Mouse (Mus musculus) liver, embryonic 14.5 days (tissue): ENCODE data around the gene Myf6. TPM values are rescaled to one million over a fixed set of nuclear protein-coding genes. Genes with fewer than 3 reads are reported as not detected.

ENCODE experiments used
- ATAC-seq: fragments of 200-750 bp; cut with Nextera tagmentation; 2 replicates; pipeline ENCODE4 v1.8.0; 2017; ENCODE audit warnings: moderate number of reproducible peaks, mild to moderate bottlenecking, moderate library complexity; ENCODE audit not compliant: insufficient read depth
- DNase-seq, 3 experiments: peaks; one replicate each; pipeline ENCODE4 v3.0.0-alpha.2; 2012 to 2013; ENCODE audit warnings: low read depth in 3 of 3, low spot score in 3 of 3
- H3K27ac ChIP-seq: fragments of 300-500 bp; sonication (generic); 2 replicates; pipeline ENCODE4 v1.5.1; 2014; ENCODE audit warnings: moderate library complexity, mild to moderate bottlenecking, control low read depth, inconsistent platforms
- H3K27me3 ChIP-seq: fragments of 300-500 bp; sonication (generic); 2 replicates; pipeline ENCODE4 v1.6.1; 2014; ENCODE audit warnings: mild to moderate bottlenecking, low read length, moderate library complexity; ENCODE audit not compliant: control insufficient read depth, insufficient read depth
- H3K36me3 ChIP-seq: fragments of 300-500 bp; sonication (generic); replicated peaks from 2 replicates; pipeline ENCODE4 v1.6.1; 2014; ENCODE audit warnings: low read depth; ENCODE audit not compliant: control insufficient read depth, insufficient read depth
- H3K4me1 ChIP-seq, 2 experiments: fragments of 200-500 bp in 1 of 2; fragments of 300-500 bp in 1 of 2; sonication (generic) in 1 of 2; replicated peaks; 2 replicates each; pipeline ENCODE4 v1.6.1; 2012 to 2014; ENCODE audit warnings: antibody characterized with exemption in 1 of 2, inconsistent platforms in 1 of 2, low read length in 1 of 2; ENCODE audit not compliant: control insufficient read depth in 2 of 2, insufficient read depth in 2 of 2
- H3K4me2 ChIP-seq: fragments of 300-500 bp; sonication (generic); 2 replicates; pipeline ENCODE4 v1.6.1; 2014; ENCODE audit warnings: low read depth, mild to moderate bottlenecking, control low read depth, moderate library complexity
- H3K4me3 ChIP-seq, 2 experiments: fragments of 200-500 bp in 1 of 2; fragments of 300-500 bp in 1 of 2; sonication (generic) in 1 of 2; 2 replicates each; pipeline ENCODE4 v1.5.1; 2012 to 2014; ENCODE audit warnings: low read depth in 2 of 2, low read length in 2 of 2, mild to moderate bottlenecking in 2 of 2, control low read depth in 1 of 2, inconsistent platforms in 1 of 2, moderate library complexity in 1 of 2; ENCODE audit not compliant: insufficient read depth in 1 of 2
- H3K9ac ChIP-seq: fragments of 300-500 bp; sonication (generic); replicated peaks from 2 replicates; pipeline ENCODE4 v1.6.1; 2014; ENCODE audit warnings: mild to moderate bottlenecking, control low read depth, moderate library complexity
- H3K9me3 ChIP-seq: fragments of 300-500 bp; sonication (generic); 2 replicates; pipeline ENCODE4 v1.6.1; 2016; ENCODE audit warnings: low read length, mixed read lengths; ENCODE audit not compliant: control insufficient read depth
- CTCF ChIP-seq: IDR thresholded peaks from 2 replicates; pipeline ENCODE4 v1.5.1; 2016; ENCODE audit warnings: antibody characterized with exemption, low read depth, control low read depth
- EP300 ChIP-seq: IDR thresholded peaks from 2 replicates; pipeline ENCODE4 v1.6.1; 2016; ENCODE audit warnings: antibody characterized with exemption, low read depth
- WGBS: fragments of 180-500 bp; shearing (Covaris S2); extraction: QIAGEN DNeasy Blood & Tissue Kit; methylation state at CpG from one replicate; pipeline ENCODE4 v1.1.7; 2014; ENCODE audit not compliant: insufficient replicate concordance; 5-methylcytosine and 5-hydroxymethylcytosine counted together
- polyA plus RNA-seq, 2 experiments: library from polyadenylated mRNA; depleted of rRNA in 1 of 2; stranded (reverse) in 1 of 2; unstranded in 1 of 2; fragments of >200 nt; fragmentation: Nextera tagmentation in 1 of 2; extraction: Ambion mirVana in 1 of 2; gene quantifications; 2 replicates each; pipeline versions ENCODE4 v1.2.1 to v1.2.3; 2012 to 2014

Gene Myf6
- polyA plus RNA-seq, 2 experiments = not detected

DNA sequence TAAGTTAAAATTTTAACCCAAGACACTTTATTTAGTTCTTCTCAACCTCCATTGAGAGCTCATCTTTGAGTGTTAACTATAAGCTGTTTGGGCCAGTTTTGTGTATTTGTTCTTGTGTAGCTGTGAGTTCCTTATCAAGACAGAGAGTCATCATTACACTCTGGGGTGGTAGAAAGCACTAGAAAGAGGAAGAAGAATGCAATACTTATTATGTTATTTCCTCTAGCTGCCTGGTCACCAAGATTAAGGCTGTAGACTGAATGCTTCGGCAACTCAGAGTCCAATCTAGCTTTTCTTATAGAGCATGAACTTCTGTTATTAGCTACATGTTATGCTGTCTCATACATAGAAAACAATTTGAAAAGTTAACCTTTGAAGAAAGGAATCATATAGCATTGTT, 1.9 kb upstream of the Myf6 start:
- DNase-seq (no peak), ATAC-seq (no peak)
- Histone ChIP-seq H3K27ac (no peak overlapping the region), H3K36me3 (no peaks in the 10 kb centered on the region), H3K9ac (no peak overlapping the region), H3K4me1 (no peaks in the 10 kb centered on the region), H3K27me3 (no peaks in the 10 kb centered on the region), H3K4me3 (no peak overlapping the region), H3K9me3 (no peaks in the 10 kb centered on the region), H3K4me2 (no peak overlapping the region)
- TF ChIP-seq CTCF (no peak), EP300 (no peak)
- 42% methylated on average over 1 of the region's 1 CpGs for WGBS

GRCm38 (mm10) chr10:107493580-107494474, 710 bp downstream of the Myf6 start:
- H3K9me3 ChIP-seq = no peaks in the 10 kb centered on the region
- ATAC-seq (no peak), DNase-seq (no peak)
- no peak overlapping the region for H3K4me3 ChIP-seq
- no peaks in the 10 kb centered on the region for H3K27me3 ChIP-seq
- 36% methylated on average over 19 of the region's 20 CpGs for WGBS
- H3K4me1 ChIP-seq = no peaks in the 10 kb centered on the region
- H3K9ac ChIP-seq = no peak overlapping the region
- TF ChIP-seq EP300 = no peak
- no peak for TF ChIP-seq CTCF
- no peak overlapping the region for H3K4me2 ChIP-seq
- H3K27ac ChIP-seq = no peak overlapping the region
- no peaks in the 10 kb centered on the region for H3K36me3 ChIP-seq

DNA sequence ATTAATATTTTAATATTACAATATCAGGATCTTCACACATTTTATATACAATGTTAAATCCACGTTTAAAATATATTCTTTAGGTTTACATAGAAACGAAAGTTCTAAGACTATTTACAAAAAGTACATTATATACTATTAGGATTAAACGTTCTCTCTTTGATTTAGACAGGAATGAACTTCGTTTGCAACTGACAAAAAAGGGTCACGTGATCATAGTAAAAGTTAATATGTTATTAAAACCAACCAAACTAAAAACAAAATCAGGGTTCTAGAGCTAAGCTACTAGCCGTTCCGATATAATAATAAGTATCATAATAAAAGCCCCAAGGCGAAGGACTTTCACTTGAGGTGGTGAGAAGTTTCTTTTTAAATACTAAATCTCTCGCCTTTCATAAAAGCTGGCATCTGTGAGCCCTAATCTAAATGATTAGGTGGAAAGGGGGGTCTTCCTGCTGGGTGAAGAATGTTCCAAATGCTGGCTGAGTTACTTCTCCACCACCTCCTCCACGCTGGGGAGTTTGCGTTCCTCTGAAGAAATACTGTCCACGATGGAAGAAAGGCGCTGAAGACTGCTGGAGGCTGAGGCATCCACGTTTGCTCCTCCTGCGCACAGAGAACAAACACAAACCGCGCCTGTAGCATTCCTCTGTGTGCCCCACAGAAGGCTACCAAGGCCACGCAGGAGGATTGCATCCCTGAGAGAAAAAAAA, 1.5 kb downstream of the Myf6 start:
- Histone ChIP-seq H3K27ac (no peak overlapping the region), H3K27me3 (no peaks in the 10 kb centered on the region), H3K36me3 (no peaks in the 10 kb centered on the region), H3K9me3 (no peaks in the 10 kb centered on the region), H3K4me1 (no peaks in the 10 kb centered on the region), H3K4me3 (no peak overlapping the region), H3K9ac (no peak overlapping the region), H3K4me2 (no peak overlapping the region)
- no peak for DNase-seq
- no peak for ATAC-seq
- TF ChIP-seq CTCF = no peak
- TF ChIP-seq EP300 = no peak
- 36% methylated on average over 18 of the region's 18 CpGs for WGBS

- H3K27me3 ChIP-seq = no peaks in the 10 kb centered on the region
- H3K4me2 ChIP-seq = no peak overlapping the region
- H3K27ac ChIP-seq = no peak overlapping the region
- H3K4me3 ChIP-seq = no peak overlapping the region
- H3K9me3 ChIP-seq = no peaks in the 10 kb centered on the region
- H3K36me3 ChIP-seq = no peaks in the 10 kb centered on the region
- no peak overlapping the region for H3K9ac ChIP-seq
- ATAC-seq = no peak
- WGBS = 17% methylated on average over 12 of the region's 12 CpGs
- TF ChIP-seq CTCF = no peak
- TF ChIP-seq EP300 = no peak
- H3K4me1 ChIP-seq = no peaks in the 10 kb centered on the region
- DNase-seq = no peak
These were observed 5.8 kb downstream of the Myf6 start for GRCm38 (mm10) chr10:107488654-107489315.

DNA sequence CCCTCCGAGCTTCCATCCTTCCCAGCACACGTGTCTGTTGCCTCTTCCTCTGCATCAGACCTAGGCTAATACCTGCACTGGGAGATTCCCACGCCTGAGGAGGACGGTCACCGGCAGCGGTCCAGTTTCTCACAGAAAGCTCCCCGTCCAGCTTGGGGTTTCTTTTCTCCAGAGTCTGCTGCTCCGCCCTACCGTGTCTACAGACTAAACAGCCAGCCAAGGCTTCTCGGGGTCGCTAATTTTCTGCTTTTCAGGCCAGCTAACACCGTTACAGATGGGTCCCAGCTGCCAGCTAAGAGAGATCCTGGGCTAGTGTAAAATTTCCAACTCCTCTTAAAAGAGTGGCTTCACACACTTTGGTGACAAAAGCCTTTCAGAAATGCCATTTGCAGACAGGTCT, 7.8 kb downstream of the Myf6 start:
- Histone ChIP-seq H3K4me1 (no peaks in the 10 kb centered on the region), H3K4me2 (no peak overlapping the region), H3K9ac (no peak overlapping the region), H3K9me3 (no peaks in the 10 kb centered on the region), H3K27ac (no peak overlapping the region), H3K27me3 (no peaks in the 10 kb centered on the region), H3K36me3 (no peaks in the 10 kb centered on the region), H3K4me3 (no peak overlapping the region)
- TF ChIP-seq CTCF = no peak
- no peak for TF ChIP-seq EP300
- WGBS = 47% methylated on average over 12 of the region's 12 CpGs
- ATAC-seq (no peak), DNase-seq (no peak)
